8 mouse cellular contexts compared by ENCODE assay signal in genomic region chr9:21961366-21961980, GRCm38 (mm10). TPM values are rescaled to one million over a fixed set of nuclear protein-coding genes. Genes with fewer than 3 reads are reported as not detected.
DNase-seq lines count a peak whose midpoint lies in the region; ATAC-seq and TF ChIP-seq lines count a peak whose summit lies in the region.

No protein-coding gene starts in this region.

- peak; percentile 23 to 48 for DNase-seq in cerebellum, adult 2 months
- no peak for DNase-seq in cerebellum, adult 11 months
- peak; percentile 25 for DNase-seq in thymus, postnatal 4 days
- no peak for DNase-seq in thymus, postnatal 10 days (ENCODE audit: low spot score in 2 of 2)
- no peak for DNase-seq in neural tube, embryonic 11.5 days (ENCODE audit: low spot score)
- no peak for DNase-seq in embryo, embryonic 9.5 days (ENCODE audit: extremely low spot score)
- DNase-seq in cerebellum, postnatal 4 days (ENCODE audit: low spot score in 2 of 2), result no peak

- no peak for ATAC-seq in limb, embryonic 13.5 days (ENCODE audit: low FRiP score, low read depth)
- no peak for ATAC-seq in neural tube, embryonic 11.5 days (ENCODE audit: insufficient read depth, low FRiP score, low TSS enrichment)

- no peak overlapping the region for H3K27ac ChIP-seq in cerebellum, adult 2 months (ENCODE audit: insufficient read depth, low read length)
- H3K27ac ChIP-seq in limb, embryonic 13.5 days, result no peak overlapping the region
- H3K27ac ChIP-seq in neural tube, embryonic 11.5 days (ENCODE audit: low read depth, low read length), result no peak overlapping the region

- H3K4me1 ChIP-seq in cerebellum, adult 2 months (ENCODE audit: control insufficient read depth, insufficient read depth, low read length), result peaks cover 12% of the 10 kb centered on the region
- peaks cover 38% of the 10 kb centered on the region for H3K4me1 ChIP-seq in limb, embryonic 13.5 days
- peaks cover 7% of the 10 kb centered on the region; the same call in 1 of the 2 replicates for H3K4me1 ChIP-seq in neural tube, embryonic 11.5 days (ENCODE audit: control insufficient read depth, insufficient read depth, low read length)

- 5% methylated on average over 35 of the region's 35 CpGs for WGBS in cerebellum, adult 2 months
- WGBS in limb, embryonic 13.5 days, result 1% methylated on average over 35 of the region's 35 CpGs
- 2% methylated on average over 35 of the region's 35 CpGs for WGBS in neural tube, embryonic 11.5 days

- H3K4me2 ChIP-seq in limb, embryonic 13.5 days (replicated peaks), result peak overlapping the region; percentile 91
- peak overlapping the region; percentile 71 for H3K4me2 ChIP-seq in neural tube, embryonic 11.5 days (ENCODE audit: low read depth)

- peaks cover 5% of the 10 kb centered on the region; the same call in 1 of the 2 replicates for H3K36me3 ChIP-seq in limb, embryonic 13.5 days
- H3K36me3 ChIP-seq in neural tube, embryonic 11.5 days (ENCODE audit: control insufficient read depth, insufficient read depth, low read length), result no peaks in the 10 kb centered on the region

- H3K9ac ChIP-seq in limb, embryonic 13.5 days, result no peak overlapping the region
- H3K9ac ChIP-seq in neural tube, embryonic 11.5 days (ENCODE audit: low read length), result peak overlapping the region; percentile 11; the same call in 1 of the 2 replicates

- no peak for TF ChIP-seq POLR2A in cerebellum, adult 2 months (IDR thresholded peaks at IDR 0.05; ENCODE audit: borderline replicate concordance, insufficient read depth, low read length)

- H3K4me3 ChIP-seq in cerebellum, adult 2 months (replicated peaks; ENCODE audit: insufficient read depth, low read depth, low read length), result peak overlapping the region; percentile 50
- H3K4me3 ChIP-seq in limb, embryonic 13.5 days, result peak overlapping the region; percentile 45
- peak overlapping the region; percentile 36 for H3K4me3 ChIP-seq in neural tube, embryonic 11.5 days (ENCODE audit: low read depth, low read length)

- H3K9me3 ChIP-seq in limb, embryonic 13.5 days, result no peaks in the 10 kb centered on the region
- no peaks in the 10 kb centered on the region for H3K9me3 ChIP-seq in neural tube, embryonic 11.5 days (ENCODE audit: control insufficient read depth, low read length)

- no peak for TF ChIP-seq CTCF in cerebellum, adult 2 months (IDR thresholded peaks at IDR 0.05; ENCODE audit: borderline replicate concordance, insufficient read depth, low read depth, low read length)

- no peaks in the 10 kb centered on the region for H3K27me3 ChIP-seq in cerebellum, adult 2 months (ENCODE audit: control insufficient read depth, insufficient read depth, low read length)
- H3K27me3 ChIP-seq in limb, embryonic 13.5 days, result peaks cover 61% of the 10 kb centered on the region
- H3K27me3 ChIP-seq in neural tube, embryonic 11.5 days (ENCODE audit: control insufficient read depth, insufficient read depth, low read length), result peaks cover 38% of the 10 kb centered on the region

RNA-seq across cellular contexts. Expression of gene Epor, which starts 1.8 kb away (rescaled TPM):
- polyA plus RNA-seq in cerebellum, adult 2 months (2012; rRNA removed), result 9.2 and 10.4 TPM in 2 replicates
- polyA plus RNA-seq in limb, embryonic 13.5 days (2015; fragmentation: Nextera tagmentation; extraction: Ambion mirVana), result 6.2 and 6.3 TPM in 2 replicates
- 4.1 and 5.9 TPM in 2 replicates for polyA plus RNA-seq in neural tube, embryonic 11.5 days (2014; fragmentation: Nextera tagmentation; extraction: Ambion mirVana)

RNA-seq across cellular contexts. Expression of gene Swsap1, which starts 5.9 kb away (rescaled TPM):
- 12.2 and 12.8 TPM in 2 replicates for polyA plus RNA-seq in cerebellum, adult 2 months (2012; rRNA removed)
- 4.9 and 6.2 TPM in 2 replicates for polyA plus RNA-seq in limb, embryonic 13.5 days (2015; fragmentation: Nextera tagmentation; extraction: Ambion mirVana)
- 18.9 and 22.5 TPM in 2 replicates for polyA plus RNA-seq in neural tube, embryonic 11.5 days (2014; fragmentation: Nextera tagmentation; extraction: Ambion mirVana)

RNA-seq across cellular contexts. Expression of gene Plppr2, which starts 24.6 kb away (rescaled TPM):
- polyA plus RNA-seq in cerebellum, adult 2 months (2012; rRNA removed), result 97.5 and 106 TPM in 2 replicates
- 8.5 and 9.1 TPM in 2 replicates for polyA plus RNA-seq in limb, embryonic 13.5 days (2015; fragmentation: Nextera tagmentation; extraction: Ambion mirVana)
- polyA plus RNA-seq in neural tube, embryonic 11.5 days (2014; fragmentation: Nextera tagmentation; extraction: Ambion mirVana), result 27.7 TPM in 2 replicates

RNA-seq across cellular contexts. Expression of gene Rgl3, which starts 27.8 kb away (rescaled TPM):
- 67.6 and 83.3 TPM in 2 replicates for polyA plus RNA-seq in cerebellum, adult 2 months (2012; rRNA removed)
- 1.6 TPM in 2 replicates for polyA plus RNA-seq in limb, embryonic 13.5 days (2015; fragmentation: Nextera tagmentation; extraction: Ambion mirVana)
- 2.3 and 3.7 TPM in 2 replicates for polyA plus RNA-seq in neural tube, embryonic 11.5 days (2014; fragmentation: Nextera tagmentation; extraction: Ambion mirVana)

RNA-seq across cellular contexts. Expression of gene Tmem205, which starts 34.1 kb away (rescaled TPM):
- polyA plus RNA-seq in cerebellum, adult 2 months (2012; rRNA removed), result 62.5 and 64.1 TPM in 2 replicates
- 41.3 and 46.5 TPM in 2 replicates for polyA plus RNA-seq in limb, embryonic 13.5 days (2015; fragmentation: Nextera tagmentation; extraction: Ambion mirVana)
- 35.1 and 35.4 TPM in 2 replicates for polyA plus RNA-seq in neural tube, embryonic 11.5 days (2014; fragmentation: Nextera tagmentation; extraction: Ambion mirVana)

Comparison
In these comparisons a context has a peak if more than half of its experiments do, and no peak if none do; other contexts are left out.
1. DNase-seq: peak in cerebellum, adult 2 months (2 of 2) and thymus, postnatal 4 days (single experiment); none in cerebellum, adult 11 months (single experiment), thymus, postnatal 10 days (0 of 2), neural tube, embryonic 11.5 days (single experiment), embryo, embryonic 9.5 days (single experiment) and cerebellum, postnatal 4 days (0 of 2).
2. Peak in every context shown above with its lines, with median percentiles within 50 percentile points of each other: H3K4me3 ChIP-seq.